Comparison of ENCODE assay signal across 41 mouse cellular contexts in the genomic region with DNA sequence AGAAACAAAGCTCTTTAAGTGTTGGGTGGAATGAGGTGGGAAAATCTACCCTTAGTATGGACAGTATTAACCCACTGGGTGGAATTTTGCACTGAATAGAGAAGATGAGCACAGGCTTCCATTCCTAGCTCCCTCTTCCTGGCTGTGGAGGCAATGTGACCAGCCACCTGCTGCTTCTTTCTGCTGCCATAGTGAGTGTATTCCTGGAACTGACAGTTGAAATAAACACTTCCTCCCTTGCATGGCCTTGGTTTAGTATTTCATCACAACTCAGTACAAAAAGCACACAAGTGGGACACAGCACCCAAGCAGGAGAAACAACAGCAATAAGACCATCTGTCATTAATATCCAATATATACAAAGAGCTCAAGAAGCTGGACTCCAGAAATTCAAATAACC. TPM values are rescaled to one million over a fixed set of nuclear protein-coding genes. Genes with fewer than 3 reads are reported as not detected.
"Had no signal": no experiment of that assay in that cellular context is flagged by ENCODE, and none has a peak within 500 bp of the region (broad histone marks: within the 10 kb centered on the region; RNA-seq: fewer than 3 reads in every experiment).

No protein-coding gene starts in this region.

- H3K27me3 ChIP-seq: hindbrain, embryonic 12.5 days; intestine, embryonic 15.5 days; kidney, embryonic 15.5 days; limb, embryonic 13.5 days; limb, embryonic 15.5 days; liver, embryonic 13.5 days had no signal

- H3K9me3 ChIP-seq: hindbrain, embryonic 10.5 days; hindbrain, embryonic 12.5 days; intestine, embryonic 15.5 days; kidney, embryonic 15.5 days; limb, embryonic 13.5 days; limb, embryonic 15.5 days; liver, embryonic 13.5 days had no signal

- H3K27ac ChIP-seq: gastrocnemius, adult 2 months; heart, adult 2 months; hindbrain, embryonic 10.5 days; hindbrain, embryonic 12.5 days; hindbrain, embryonic 14.5 days; intestine, embryonic 15.5 days; kidney, embryonic 15.5 days; kidney, postnatal 0 days; limb, embryonic 13.5 days; limb, embryonic 15.5 days; liver, embryonic 13.5 days had no signal

- H3K4me1 ChIP-seq: hindbrain, embryonic 10.5 days; hindbrain, embryonic 12.5 days; intestine, embryonic 15.5 days; kidney, embryonic 15.5 days; limb, embryonic 13.5 days; limb, embryonic 15.5 days; liver, embryonic 13.5 days had no signal

- H3K9ac ChIP-seq: hindbrain, embryonic 12.5 days; hindbrain, embryonic 14.5 days; intestine, embryonic 15.5 days; kidney, embryonic 15.5 days; limb, embryonic 13.5 days; limb, embryonic 15.5 days; liver, embryonic 13.5 days had no signal

- H3K36me3 ChIP-seq: hindbrain, embryonic 10.5 days; hindbrain, embryonic 12.5 days; intestine, embryonic 15.5 days; kidney, embryonic 15.5 days; limb, embryonic 13.5 days; limb, embryonic 15.5 days; liver, embryonic 13.5 days had no signal

- H3K4me3 ChIP-seq: gastrocnemius, adult 2 months; heart, adult 2 months; hindbrain, embryonic 10.5 days; hindbrain, embryonic 12.5 days; intestine, embryonic 15.5 days; kidney, embryonic 15.5 days; limb, embryonic 13.5 days; limb, embryonic 15.5 days; liver, embryonic 13.5 days had no signal

- ATAC-seq: hindbrain, embryonic 16.5 days; inflammation-experienced regulatory T-cells, adult 6 months; intestine, embryonic 15.5 days had no signal

- H3K4me2 ChIP-seq: heart, embryonic 11.5 days; hindbrain, embryonic 12.5 days; hindbrain, embryonic 14.5 days; intestine, embryonic 15.5 days; kidney, embryonic 15.5 days; limb, embryonic 13.5 days; limb, embryonic 15.5 days; liver, embryonic 13.5 days had no signal

- DNase-seq: gastrocnemius, adult 2 months; gastrocnemius, postnatal 10 days; gastrocnemius, postnatal 25 days; heart, adult 2 months; heart, postnatal 10 days; heart, postnatal 4 days; kidney, adult 11 months; kidney, adult 2 months; kidney, adult 9 months; kidney, postnatal 14 days; kidney, postnatal 36 days; layer of hippocampus, adult 9-11 months; layer of hippocampus, postnatal 36 days; left cerebral cortex, postnatal 4 days; liver, embryonic 13.5 days had no signal

RNA-seq across cellular contexts. Expression of a gene that starts 6.3 kb away (rescaled TPM):
- total RNA-seq: gastrocnemius, adult 2 months; gastrocnemius, postnatal 25 days; heart, postnatal 25 days; layer of hippocampus, adult 18-20 months; layer of hippocampus, adult 8-10 months; layer of hippocampus, postnatal 14 days; layer of hippocampus, postnatal 36 days; left cerebral cortex, adult 18-20 months; left cerebral cortex, adult 8-10 months; left cerebral cortex, postnatal 10 days; left cerebral cortex, postnatal 25 days; left cerebral cortex, postnatal 4 days had no signal
- polyA plus RNA-seq: heart, embryonic 11.5 days; hindbrain, embryonic 12.5 days; inflammation-experienced regulatory T-cells, adult 6 months; large intestine, adult 2 months had no signal

RNA-seq across cellular contexts. Expression of a gene that starts 19.3 kb away (rescaled TPM):
- total RNA-seq: heart, postnatal 10 days; heart, postnatal 25 days; heart, postnatal 4 days; layer of hippocampus, adult 18-20 months; layer of hippocampus, adult 8-10 months; layer of hippocampus, postnatal 14 days; layer of hippocampus, postnatal 36 days; left cerebral cortex, adult 18-20 months; left cerebral cortex, adult 8-10 months; left cerebral cortex, postnatal 10 days; left cerebral cortex, postnatal 25 days; left cerebral cortex, postnatal 4 days had no signal
- polyA plus RNA-seq: frontal cortex, adult 2 months; heart, embryonic 11.5 days; heart, embryonic 14.5 days; heart, embryonic 16.5 days; hindbrain, embryonic 10.5 days; hindbrain, embryonic 12.5 days; hindbrain, embryonic 14.5 days; hindbrain, embryonic 16.5 days; inflammation-experienced regulatory T-cells, adult 6 months; intestine, embryonic 15.5 days; kidney, adult 2 months; kidney, embryonic 15.5 days; kidney, postnatal 0 days; large intestine, adult 2 months; limb, embryonic 11.5 days; limb, embryonic 13.5 days; limb, embryonic 15.5 days had no signal

RNA-seq across cellular contexts. Expression of a gene that starts 49.8 kb away (rescaled TPM):
- total RNA-seq: gastrocnemius, adult 2 months; gastrocnemius, postnatal 10 days; gastrocnemius, postnatal 25 days; heart, adult 2 months; heart, postnatal 10 days; heart, postnatal 25 days; heart, postnatal 4 days; layer of hippocampus, adult 18-20 months; layer of hippocampus, adult 8-10 months; layer of hippocampus, postnatal 14 days; layer of hippocampus, postnatal 36 days; left cerebral cortex, adult 18-20 months; left cerebral cortex, adult 8-10 months; left cerebral cortex, postnatal 10 days; left cerebral cortex, postnatal 25 days; left cerebral cortex, postnatal 4 days; liver, adult 2 months had no signal
- polyA plus RNA-seq: frontal cortex, adult 2 months; gonadal fat pad, adult 2 months; heart, adult 2 months; heart, embryonic 11.5 days; heart, embryonic 14.5 days; heart, embryonic 16.5 days; hindbrain, embryonic 10.5 days; hindbrain, embryonic 12.5 days; hindbrain, embryonic 14.5 days; hindbrain, embryonic 16.5 days; kidney, adult 2 months; kidney, embryonic 15.5 days; limb, embryonic 11.5 days; limb, embryonic 13.5 days; limb, embryonic 15.5 days; liver, adult 2 months; liver, embryonic 13.5 days had no signal
